ENCODE assay signal across 19 mouse cellular contexts in the genomic region with DNA sequence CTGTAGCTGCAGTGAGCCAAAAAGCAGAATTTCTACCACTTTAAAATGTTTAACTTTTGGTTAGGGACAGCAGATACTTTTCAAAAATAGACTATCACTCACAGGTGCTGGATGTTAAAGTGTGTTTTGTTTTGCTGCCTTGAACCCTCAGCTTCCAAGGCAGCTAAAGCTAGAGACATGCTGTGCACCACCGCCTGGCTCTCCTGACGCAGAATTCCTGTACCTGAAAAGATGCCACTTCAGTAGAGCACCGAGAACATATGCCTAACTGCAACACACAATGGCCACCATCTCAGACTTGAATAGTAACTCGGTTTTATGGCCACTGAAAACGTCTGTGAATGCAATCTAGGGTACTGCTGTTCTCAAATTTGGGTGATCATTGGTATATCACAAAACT.
"Had no signal": no experiment of that assay in that cellular context is flagged by ENCODE, and none has a peak within 500 bp of the region (broad histone marks: within the 10 kb centered on the region; RNA-seq: fewer than 3 reads in every experiment).

No protein-coding gene starts in this region.

- H3K9me3 ChIP-seq: kidney, embryonic 15.5 days; limb, embryonic 10.5 days; limb, embryonic 13.5 days; liver, embryonic 12.5 days; liver, embryonic 15.5 days; lung, embryonic 15.5 days; megakaryocyte, embryonic 14.5 days; midbrain, embryonic 10.5 days; midbrain, embryonic 13.5 days had no signal

- DNase-seq: kidney, adult 8-10 months; kidney, postnatal 10 days; kidney, postnatal 36 days; liver; lung, adult 18-20 months; lung, postnatal 10 days; lung, postnatal 36 days; thymus, adult 18-20 months; thymus, postnatal 4 days had no signal

- H3K4me3 ChIP-seq: kidney, embryonic 15.5 days; limb, embryonic 10.5 days; limb, embryonic 13.5 days; liver, embryonic 12.5 days; liver, embryonic 15.5 days; lung, embryonic 15.5 days; megakaryocyte, embryonic 14.5 days; midbrain, embryonic 10.5 days; midbrain, embryonic 13.5 days had no signal

- H3K27ac ChIP-seq: kidney, embryonic 15.5 days; limb, embryonic 10.5 days; limb, embryonic 13.5 days; liver, embryonic 12.5 days; liver, embryonic 15.5 days; lung, embryonic 15.5 days; midbrain, embryonic 10.5 days; midbrain, embryonic 13.5 days had no signal

- H3K9ac ChIP-seq: kidney, embryonic 15.5 days; limb, embryonic 13.5 days; liver, embryonic 12.5 days; liver, embryonic 15.5 days; lung, embryonic 15.5 days; midbrain, embryonic 13.5 days had no signal

- H3K4me2 ChIP-seq: kidney, embryonic 15.5 days; limb, embryonic 13.5 days; liver, embryonic 12.5 days; liver, embryonic 15.5 days; lung, embryonic 15.5 days had no signal

- H3K27me3 ChIP-seq: kidney, embryonic 15.5 days; limb, embryonic 13.5 days; liver, embryonic 12.5 days; liver, embryonic 15.5 days; lung, embryonic 15.5 days; megakaryocyte, embryonic 14.5 days; midbrain, embryonic 13.5 days had no signal

- ATAC-seq: liver, embryonic 12.5 days; midbrain, embryonic 13.5 days; midbrain, embryonic 16.5 days had no signal

- H3K36me3 ChIP-seq: kidney, embryonic 15.5 days; limb, embryonic 10.5 days; limb, embryonic 13.5 days; lung, embryonic 15.5 days; midbrain, embryonic 13.5 days had no signal
